Mouse (Mus musculus) frontal cortex, adult (tissue): ENCODE results near the gene Cym.
A peak's percentile ranks its signal among the peaks of the same experiment; 100 is the strongest.

Experiments used
- ATAC-seq: cut with Nextera tagmentation; 2 replicates; pipeline ENCODE4 v1.9.2; 2017; ENCODE audit warnings: mild to moderate bottlenecking, moderate library complexity, mixed read lengths; ENCODE audit not compliant: low TSS enrichment

Gene Cym

DNA sequence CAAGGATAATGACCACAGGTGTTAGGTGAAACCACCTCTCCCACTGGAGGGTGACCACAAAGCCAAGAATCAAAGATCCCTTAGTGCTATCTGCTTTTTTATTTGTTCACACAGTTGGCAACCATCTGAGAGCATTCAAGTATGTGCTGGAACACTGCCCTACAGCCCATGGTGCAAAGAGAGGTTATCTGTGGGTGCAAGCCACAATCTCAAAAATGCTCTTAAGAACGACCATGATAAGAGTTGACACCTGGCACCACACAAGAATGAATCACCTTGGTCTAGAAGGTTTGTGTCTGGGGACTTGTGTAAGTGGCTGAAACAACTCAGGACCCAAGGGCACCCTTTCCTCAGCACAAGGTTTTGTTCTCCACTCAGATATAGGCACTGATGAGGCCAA, 1.7 kb upstream of the Cym start:
- no peak for ATAC-seq

GRCm38 (mm10) chr3:107218572-107218971, 3.0 kb downstream of the Cym start:
- peak; percentile 87 for ATAC-seq

DNA sequence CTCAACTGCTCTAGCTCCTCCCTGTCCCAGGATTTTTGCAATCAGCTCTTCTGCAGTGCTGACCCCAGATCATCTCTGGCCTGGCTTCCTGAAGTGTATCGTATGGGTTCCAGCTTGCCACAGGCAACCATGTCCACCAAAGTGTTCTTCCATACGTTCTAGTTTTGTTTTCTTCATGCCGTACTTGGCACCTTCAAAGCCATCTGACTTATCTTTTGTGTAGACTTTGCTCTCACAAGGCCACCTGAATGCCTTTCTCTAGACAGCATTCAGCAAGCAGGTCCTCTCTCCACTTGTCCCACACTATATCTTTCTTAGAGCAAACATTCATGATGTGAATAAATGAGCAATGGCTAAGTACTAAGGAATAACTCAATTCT, 4.4 kb downstream of the Cym start:
- ATAC-seq = no peak

DNA sequence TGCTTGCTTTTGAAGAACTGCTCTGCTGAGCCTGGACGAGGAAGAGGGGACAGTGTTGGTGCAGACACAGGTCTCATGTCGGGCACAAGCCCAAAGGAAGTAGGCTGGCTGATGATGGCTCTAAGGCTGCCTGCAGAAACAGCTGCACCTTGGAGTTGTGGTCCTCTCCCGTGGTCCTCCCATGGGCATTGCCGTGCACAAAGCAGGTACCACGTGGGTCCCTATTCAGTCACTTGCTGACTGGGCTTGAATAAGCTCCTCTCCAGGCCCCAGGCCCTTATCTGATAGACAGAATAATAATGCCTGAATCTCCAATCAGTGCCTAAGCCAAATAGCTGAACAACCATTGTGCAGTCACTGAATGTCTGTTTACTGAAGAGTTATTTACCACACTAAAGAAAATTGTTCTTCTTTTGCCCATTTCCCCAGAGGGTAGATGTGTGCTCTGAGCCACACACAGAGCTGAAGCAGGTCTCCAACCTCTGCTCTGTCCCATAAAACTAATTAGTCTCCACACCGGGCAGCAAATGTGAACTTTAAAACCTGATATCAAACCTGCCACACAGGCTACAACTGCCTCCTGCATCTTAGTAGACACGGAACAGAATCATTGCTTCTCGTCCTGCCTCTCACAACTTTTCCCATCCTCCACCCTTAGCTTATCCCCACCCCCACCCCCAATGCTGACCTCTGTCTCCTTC, 5.0 kb downstream of the Cym start:
- no peak for ATAC-seq

GRCm38 (mm10) chr3:107214606-107215005, 6.9 kb downstream of the Cym start:
- ATAC-seq = peak; percentile 69; the same call in 1 of the 2 replicates

- no peak for ATAC-seq
Observed at GRCm38 (mm10) chr3:107207625-107208253, 13.8 kb downstream of the Cym start.

- 0 out of 2 replicates have a peak, but pooled peaks have one; percentile 14 for ATAC-seq
Observed at GRCm38 (mm10) chr3:107206490-107207150, 14.9 kb downstream of the Cym start.

DNA sequence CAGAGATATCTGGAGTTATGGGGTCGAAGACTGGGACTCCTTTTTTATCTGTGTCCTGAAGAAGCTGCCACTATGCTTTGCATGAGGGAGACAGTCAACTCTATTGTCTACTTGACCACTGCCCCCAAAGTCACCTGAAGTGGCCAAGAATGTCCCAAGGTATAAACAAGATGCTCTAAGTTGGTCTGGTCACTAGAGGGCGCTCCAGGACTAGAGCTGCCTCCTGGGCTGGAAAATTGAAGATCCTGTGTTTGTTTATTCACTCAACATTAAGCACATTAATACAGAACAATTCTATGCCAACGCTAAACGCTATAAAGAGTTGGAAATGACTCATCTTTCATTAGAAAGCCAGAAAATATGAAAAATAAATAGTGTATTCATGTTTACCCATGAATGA, 15.5 kb downstream of the Cym start:
- 0 out of 2 replicates have a peak, but pooled peaks have one; percentile 42 for ATAC-seq

DNA sequence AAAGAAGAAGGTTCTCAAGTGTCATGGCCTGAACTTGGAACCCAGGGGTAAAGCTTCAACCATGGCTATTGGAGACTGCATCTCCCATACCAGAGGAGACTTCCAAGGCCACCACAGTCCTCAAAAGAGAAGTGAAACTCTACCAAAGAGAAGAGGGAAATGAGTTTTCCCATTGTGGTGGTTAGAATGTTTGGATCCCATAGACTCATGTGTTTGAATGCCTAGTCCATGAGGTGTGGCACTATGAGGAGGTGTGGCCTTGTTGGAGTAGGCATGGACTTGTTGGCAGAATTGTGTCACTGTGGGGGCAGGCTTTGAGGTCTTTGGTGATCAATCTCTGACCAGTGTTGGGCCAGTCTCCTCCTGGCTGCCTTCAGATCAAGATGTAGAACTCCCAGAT, 16.4 kb downstream of the Cym start:
- ATAC-seq = no peak

DNA sequence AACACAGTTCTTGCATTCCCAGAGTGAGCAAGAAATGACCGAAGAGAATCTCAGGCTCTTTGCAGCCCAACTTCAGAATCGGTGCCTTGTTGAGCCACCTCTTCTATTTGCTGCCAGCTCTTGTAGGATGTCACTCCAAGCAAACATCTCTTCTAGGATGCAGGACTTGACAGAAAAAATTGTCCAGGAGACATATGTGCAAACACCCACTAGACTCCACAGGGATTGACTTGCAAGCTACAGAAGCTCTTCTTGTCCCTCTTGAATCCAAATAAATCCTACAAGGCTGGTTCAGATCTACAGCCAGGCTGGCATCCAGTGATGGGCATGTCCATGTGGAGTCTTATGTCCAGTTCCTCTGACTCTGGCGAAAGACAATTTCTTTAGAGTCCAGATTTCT, 17.1 kb downstream of the Cym start:
- peak; percentile 60 for ATAC-seq

GRCm38 (mm10) chr3:107201310-107202180, 20.0 kb downstream of the Cym start:
- ATAC-seq = no peak

- ATAC-seq = peak; percentile 77
Observed at GRCm38 (mm10) chr3:107188226-107188899, 33.2 kb downstream of the Cym start.

DNA sequence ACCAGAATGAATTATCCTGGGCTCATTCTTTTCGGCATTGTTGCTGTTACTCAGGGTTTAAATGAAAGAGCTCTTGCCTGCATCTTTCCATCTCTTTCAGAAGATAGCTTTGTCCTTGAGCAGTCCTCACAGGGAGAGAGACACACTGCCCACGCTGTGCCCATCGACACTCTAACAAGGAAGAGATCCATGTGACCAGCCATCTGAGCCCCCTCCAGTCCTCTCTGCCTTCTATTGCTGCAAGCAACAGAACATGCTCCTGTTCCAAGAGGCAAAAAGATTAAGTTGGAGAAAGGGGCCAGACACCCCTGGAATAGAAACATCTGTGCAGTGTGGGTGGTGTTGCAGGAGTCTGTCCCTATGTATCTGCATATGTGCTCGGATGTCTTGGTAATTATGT, 34.5 kb downstream of the Cym start:
- ATAC-seq = peak; percentile 42

- ATAC-seq = no peak
Observed at GRCm38 (mm10) chr3:107185597-107185996, 35.9 kb downstream of the Cym start.

- no peak for ATAC-seq
Observed at GRCm38 (mm10) chr3:107183178-107183577, 38.4 kb downstream of the Cym start.

- ATAC-seq = no peak
Observed at GRCm38 (mm10) chr3:107182756-107183155, 38.8 kb downstream of the Cym start, which contains the start of gene Kcna10. Gene Kcna10 (plus strand): TSS chr3:107183056.

- ATAC-seq = no peak
Observed at GRCm38 (mm10) chr3:107180860-107181259, 40.7 kb downstream of the Cym start.

- ATAC-seq = no peak
Observed at GRCm38 (mm10) chr3:107176501-107176900, 45.0 kb downstream of the Cym start.

DNA sequence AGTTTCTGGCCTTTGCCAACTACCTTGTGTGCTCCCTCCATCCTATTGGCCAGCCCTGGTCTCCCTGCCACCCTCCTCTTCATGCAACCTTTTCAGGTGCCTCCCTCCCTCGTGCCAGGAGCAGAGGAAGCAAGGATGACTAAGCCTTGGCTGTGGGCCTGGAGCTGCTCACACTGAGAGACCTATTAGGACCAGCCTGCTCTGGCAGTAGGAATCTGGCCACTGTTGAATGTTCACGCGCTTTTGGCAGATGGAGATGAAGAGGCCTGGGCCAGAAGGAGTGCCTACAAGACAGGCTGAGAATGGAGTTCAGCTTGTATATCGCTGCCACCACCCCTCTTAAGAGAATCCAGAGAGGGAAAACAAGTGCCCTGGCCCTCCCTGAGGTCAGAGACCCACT, 46.0 kb downstream of the Cym start:
- peak; percentile 55 for ATAC-seq

DNA sequence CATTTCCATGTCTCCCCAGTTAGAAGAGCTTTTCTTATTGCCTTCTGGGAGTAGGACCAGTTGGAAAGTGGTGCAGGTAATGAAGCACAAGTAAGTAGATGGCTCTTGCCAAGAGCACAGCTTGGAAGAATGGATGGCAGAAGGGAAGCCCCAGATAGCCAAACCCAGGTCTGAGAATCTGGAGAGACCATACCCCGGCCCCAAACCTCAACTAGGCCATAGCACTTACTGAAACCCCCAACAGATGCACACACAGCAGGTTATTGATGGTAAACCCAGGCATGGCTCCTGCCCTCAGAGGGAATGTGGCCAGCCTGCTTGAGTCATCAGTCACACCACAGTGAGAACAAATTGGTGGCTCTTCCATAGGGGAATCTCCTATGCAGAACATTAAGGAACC, 49.0 kb downstream of the Cym start:
- no peak for ATAC-seq

DNA sequence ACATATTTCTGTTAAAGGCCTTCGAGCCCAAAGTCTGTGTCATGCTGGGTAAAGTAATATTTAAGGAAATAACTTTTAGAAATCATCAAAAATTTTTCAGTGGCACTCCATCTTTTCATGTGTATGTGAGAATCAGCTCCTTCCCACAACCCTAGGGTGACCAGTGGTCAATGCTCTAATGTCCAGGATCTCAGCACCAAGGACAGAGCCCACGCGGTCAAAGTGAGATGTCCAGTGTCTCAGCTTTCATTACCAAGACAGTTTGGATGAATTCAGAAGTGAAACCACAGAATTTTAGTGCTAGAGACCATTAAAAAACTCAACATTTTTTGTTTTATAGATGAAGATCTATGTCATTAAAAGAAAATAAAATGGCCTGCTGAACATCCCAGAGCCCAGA, 49.6 kb downstream of the Cym start:
- ATAC-seq = no peak
